Mouse (Mus musculus) naive thymus-derived CD4-positive, alpha-beta T cell, adult 2 months (primary cell): ENCODE measurements around the gene Gm38431.
A peak's percentile ranks its signal among the peaks of the same experiment; 100 is the strongest.

Source experiments
- DNase-seq: peaks from one replicate; pipeline ENCODE4 v3.0.0-alpha.2; 2011; ENCODE audit warnings: low read depth

Gene Gm38431

GRCm38 (mm10) chr9:21041308-21041707 lies 50.5 kb downstream of the Gm38431 start:
- DNase-seq = no peak

DNA sequence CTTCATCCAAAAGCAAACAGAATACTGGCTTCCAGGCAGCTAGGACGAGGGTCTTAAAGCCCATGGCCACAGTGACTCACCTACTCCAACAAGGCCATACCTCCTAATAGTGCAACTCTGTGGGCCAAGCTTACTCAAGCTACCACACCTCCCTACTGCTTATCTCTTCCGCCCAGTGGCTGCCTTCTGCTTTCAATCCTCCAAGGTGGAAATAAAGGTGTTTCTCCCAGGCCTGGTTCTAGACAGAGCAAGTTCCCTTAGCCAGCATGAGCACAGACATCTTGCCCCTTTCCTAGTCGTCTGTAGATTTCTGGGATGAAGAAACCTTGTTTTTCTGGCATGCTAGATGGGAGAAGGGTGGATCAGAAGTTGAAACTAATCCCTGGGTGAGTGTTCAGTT lies 52.0 kb downstream of the Gm38431 start:
- no peak for DNase-seq

DNA sequence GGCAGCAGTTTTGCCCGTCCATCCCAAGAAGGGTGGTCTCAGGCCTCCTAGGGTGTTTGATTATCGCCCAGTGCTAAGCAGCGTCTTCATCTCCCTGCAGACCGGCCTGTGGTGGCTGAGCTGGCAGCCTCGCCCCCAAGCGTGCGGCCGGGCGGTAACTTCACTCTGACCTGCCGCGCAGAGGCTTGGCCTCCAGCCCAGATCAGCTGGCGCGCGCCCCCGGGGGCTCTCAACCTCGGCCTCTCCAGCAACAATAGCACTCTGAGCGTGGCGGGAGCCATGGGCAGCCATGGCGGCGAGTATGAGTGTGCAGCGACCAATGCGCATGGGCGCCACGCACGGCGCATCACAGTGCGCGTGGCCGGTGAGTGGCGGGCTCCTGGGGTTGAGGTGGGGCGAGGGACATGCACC lies 54.3 kb downstream of the Gm38431 start:
- no peak for DNase-seq

DNA sequence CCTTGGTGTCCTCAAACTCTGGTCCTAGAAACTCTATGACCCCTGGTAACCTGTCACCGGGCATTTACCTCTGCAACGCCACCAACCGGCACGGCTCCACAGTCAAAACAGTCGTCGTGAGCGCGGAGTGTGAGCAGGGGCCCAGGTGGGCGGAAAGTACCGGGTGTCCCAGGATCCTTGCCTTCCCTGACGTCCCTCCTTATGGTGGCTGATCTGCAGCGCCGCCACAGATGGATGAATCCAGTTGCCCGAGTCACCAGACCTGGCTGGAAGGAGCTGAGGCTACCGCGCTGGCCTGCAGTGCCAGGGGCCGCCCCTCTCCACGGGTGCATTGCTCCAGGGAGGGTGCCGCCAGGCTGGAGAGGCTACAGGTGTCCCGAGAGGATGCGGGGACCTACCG lies 55.1 kb downstream of the Gm38431 start:
- no peak for DNase-seq

- DNase-seq = no peak
These were observed 55.6 kb downstream of the Gm38431 start for GRCm38 (mm10) chr9:21036161-21036560.

GRCm38 (mm10) chr9:21035586-21035985 lies 56.2 kb downstream of the Gm38431 start:
- DNase-seq = no peak

- peak; percentile 44 for DNase-seq
These were observed 57.2 kb downstream of the Gm38431 start for GRCm38 (mm10) chr9:21034481-21035085.

DNA sequence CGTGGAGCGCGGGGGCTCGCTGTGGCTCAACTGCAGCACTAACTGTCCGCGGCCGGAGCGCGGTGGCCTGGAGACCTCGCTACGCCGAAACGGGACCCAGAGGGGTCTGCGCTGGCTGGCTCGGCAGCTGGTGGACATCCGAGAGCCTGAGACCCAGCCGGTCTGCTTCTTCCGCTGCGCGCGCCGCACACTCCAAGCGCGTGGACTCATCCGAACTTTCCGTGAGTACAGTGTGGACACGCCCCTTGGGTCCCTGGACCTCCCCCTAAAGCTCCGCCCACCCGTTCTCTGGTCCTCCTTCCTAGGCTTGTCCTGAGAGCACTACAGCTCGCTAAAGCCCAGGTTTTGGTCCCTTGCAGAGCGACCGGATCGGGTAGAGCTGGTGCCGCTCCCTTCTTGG lies 58.7 kb downstream of the Gm38431 start:
- DNase-seq = peak; percentile 91

GRCm38 (mm10) chr9:21032491-21032890 lies 59.3 kb downstream of the Gm38431 start:
- DNase-seq = no peak

DNA sequence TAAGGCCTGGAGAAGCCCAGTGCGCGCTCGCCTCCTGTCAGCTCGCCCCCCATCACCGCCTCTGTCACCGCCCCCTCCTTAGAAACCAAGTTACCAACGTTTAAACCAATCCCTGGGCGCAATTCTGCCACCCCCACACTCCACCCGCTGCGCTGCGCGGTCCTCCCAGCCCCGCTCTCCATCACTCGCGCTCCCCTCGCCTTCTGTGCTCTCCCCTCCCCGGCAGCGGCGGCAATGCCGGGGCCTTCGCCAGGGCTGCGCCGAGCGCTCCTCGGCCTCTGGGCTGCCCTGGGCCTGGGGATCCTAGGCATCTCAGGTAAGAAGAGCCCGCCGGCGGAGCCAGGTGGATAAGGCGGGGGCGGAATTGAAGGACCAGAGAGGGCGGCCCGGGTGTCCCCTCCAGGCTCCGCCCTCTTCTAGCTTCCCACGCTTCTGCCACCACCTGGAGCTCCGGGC lies 59.9 kb downstream of the Gm38431 start, which contains the start of gene Icam5:
TSS of gene Icam5 (plus strand) at position 178 of the 456 bp plus-strand sequence.
- no peak for DNase-seq

GRCm38 (mm10) chr9:21031251-21031895 lies 60.4 kb downstream of the Gm38431 start:
- DNase-seq = peak; percentile 82

GRCm38 (mm10) chr9:21030781-21031250 lies 61.0 kb downstream of the Gm38431 start:
- peak; percentile 98 for DNase-seq

DNA sequence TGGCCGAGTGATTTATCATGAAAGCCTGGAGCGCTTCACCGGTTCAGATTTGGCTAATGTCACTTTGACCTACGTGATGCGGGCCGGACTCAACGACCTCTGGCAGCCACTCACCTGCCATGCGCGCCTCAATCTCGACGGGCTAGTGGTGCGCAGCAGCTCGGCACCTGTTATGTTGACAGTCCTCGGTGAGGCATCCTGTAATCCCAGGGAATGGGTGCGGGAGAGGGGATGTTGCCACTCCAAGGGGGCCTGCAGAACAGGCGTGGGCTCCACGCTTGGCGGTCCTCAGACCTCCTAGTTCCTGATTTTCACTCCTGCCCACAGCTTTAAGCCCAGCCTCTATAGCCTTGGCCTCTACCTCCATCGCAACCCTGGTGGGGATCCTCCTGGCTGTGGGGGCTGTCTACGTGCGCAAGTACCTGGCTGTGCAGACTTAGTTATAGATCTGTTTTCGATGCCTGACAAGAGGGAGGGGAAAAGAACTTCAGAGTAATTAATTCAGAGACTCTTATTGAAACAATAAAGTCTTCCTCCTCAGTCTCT lies 61.7 kb downstream of the Gm38431 start:
- no peak for DNase-seq

- DNase-seq = peak; percentile 83
These were observed 62.3 kb downstream of the Gm38431 start, which contains the start of gene Icam4 for GRCm38 (mm10) chr9:21029291-21030054. Icam4 (plus strand) TSS chr9:21029373.

DNA sequence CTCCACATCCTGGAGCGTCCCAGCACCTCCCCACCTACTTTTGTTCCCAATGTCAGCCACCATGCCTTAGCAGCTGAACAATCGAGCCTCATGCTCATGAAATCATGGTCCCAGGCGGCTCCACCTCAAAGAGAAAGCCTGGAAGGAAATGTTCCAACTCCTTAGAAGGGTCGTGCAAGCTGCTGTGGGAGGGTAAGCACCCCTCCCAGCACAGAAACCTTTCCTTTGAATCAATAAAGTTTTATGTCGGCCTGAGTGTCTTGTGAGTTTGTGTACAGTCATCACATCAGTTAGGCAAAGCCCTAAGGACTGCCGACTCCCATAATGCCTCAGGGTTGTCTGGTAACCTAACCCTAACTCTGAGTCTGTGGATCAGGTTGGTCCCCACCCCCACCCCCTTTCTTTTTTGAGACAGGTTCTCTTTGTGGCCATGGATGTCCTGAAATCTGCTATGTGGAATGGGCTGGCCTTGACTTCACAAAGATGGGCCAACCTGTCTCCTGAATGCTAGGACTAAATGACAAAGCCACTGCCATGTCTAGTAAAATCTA lies 63.2 kb downstream of the Gm38431 start:
- DNase-seq = no peak

DNA sequence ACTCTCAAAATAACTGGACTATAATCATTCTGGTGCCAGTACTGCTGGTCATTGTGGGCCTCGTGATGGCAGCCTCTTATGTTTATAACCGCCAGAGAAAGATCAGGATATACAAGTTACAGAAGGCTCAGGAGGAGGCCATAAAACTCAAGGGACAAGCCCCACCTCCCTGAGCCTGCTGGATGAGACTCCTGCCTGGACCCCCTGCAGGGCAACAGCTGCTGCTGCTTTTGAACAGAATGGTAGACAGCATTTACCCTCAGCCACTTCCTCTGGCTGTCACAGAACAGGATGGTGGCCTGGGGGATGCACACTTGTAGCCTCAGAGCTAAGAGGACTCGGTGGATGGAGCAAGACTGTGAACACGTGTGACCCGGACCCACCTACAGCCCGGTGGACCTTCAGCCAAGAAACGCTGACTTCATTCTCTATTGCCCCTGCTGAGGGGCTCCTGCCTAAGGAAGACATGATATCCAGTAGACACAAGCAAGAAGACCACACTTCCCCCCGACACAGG lies 64.0 kb downstream of the Gm38431 start:
- no peak for DNase-seq

DNA sequence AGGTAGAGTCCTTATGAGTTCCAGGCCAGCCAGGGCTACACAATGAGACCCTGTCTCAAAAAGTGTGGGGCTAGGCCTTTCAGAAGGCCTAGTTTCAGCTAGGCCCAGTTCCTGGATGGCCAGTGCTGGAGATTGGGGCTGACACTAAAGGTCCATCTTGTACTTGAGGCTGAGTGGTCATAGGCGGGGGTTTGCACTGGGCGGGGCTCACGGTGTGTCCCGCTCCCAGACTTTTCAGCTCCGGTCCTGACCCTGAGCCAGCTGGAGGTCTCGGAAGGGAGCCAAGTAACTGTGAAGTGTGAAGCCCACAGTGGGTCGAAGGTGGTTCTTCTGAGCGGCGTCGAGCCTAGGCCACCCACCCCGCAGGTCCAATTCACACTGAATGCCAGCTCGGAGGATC lies 64.9 kb downstream of the Gm38431 start:
- DNase-seq = no peak

DNA sequence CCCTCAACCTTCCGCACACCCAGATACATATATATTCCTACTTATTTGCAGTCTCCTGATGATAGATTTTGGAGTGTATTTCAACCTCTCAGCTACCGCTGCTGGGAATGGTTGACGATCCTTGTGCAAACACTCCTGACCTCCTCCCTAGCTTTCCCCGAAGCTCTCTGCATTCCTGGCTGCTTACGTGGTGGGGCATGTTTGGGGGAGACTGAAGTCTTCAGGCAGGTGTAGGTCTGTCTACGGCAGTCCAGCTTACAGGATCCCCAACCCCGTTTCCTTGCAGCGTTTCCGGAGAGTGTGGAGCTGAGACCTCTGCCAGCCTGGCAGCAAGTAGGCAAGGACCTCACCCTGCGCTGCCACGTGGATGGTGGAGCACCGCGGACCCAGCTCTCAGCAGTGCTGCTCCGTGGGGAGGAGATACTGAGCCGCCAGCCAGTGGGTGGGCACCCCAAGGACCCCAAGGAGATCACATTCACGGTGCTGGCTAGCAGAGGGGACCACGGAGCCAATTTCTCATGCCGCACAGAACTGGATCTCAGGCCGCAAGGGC lies 66.5 kb downstream of the Gm38431 start:
- DNase-seq = no peak

- no peak for DNase-seq
These were observed 69.1 kb downstream of the Gm38431 start for GRCm38 (mm10) chr9:21022726-21023125.

DNA sequence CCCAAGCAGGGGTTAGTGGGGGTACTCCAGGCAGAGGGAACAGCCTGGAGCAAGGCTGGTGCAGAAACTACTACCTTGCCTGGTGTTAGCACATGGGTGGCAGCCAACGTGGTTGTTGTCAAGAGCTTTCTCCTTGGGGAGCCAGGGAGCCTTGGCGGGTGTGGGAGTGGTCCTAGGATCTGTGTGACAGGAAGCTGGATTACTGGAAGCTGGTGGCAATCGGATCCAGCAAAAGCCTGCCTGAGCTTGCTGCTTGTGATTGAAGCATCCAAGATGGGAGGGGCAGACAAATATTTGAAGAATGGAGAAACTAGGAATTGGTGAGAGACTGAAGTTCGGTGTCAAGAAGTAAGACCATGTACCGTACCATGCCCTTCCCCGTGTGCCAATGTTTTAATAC lies 69.5 kb downstream of the Gm38431 start:
- DNase-seq = no peak

GRCm38 (mm10) chr9:21021363-21021762 lies 70.4 kb downstream of the Gm38431 start:
- DNase-seq = no peak

DNA sequence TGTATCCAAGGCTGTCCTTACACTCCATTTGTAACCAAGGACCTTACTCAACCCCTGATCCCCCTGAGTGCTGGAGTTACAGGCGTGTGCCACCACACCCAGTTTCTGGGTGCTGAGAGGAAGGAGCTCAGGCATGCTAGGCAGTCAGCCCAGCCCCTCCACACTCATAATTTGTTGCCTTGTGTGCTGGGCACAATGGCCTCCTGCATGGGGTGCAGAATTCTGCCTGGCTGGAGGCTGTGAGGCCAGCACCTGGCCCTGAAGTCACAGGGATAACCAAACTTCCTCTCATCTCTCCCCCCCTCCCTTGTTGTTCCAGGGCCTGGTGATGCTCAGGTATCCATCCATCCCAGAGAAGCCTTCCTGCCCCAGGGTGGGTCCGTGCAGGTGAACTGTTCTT lies 73.2 kb downstream of the Gm38431 start:
- DNase-seq = no peak
